Mouse (Mus musculus): ENCODE results near the gene Ndufa8.

Ndufa8 gene

DNA sequence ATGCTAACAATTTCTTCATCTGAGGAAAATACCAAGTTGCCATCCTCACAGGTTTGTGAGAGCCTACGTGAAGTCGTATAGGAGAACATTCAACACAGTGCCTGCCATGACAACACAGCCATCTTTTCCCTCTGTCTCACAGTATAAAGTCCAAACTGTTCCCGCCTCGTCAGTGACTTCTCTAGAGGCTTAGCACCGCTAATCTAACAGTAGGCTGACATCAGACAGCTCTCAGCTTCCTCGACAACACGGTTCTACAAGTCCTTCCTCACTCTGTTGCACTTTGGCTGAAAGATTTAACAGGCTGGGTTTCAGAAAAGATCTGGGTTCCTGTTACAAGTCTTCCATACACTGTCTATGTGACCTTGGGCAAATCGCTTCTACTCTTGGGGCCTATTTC is 1.0 kb downstream of the Ndufa8 start:
- no peak for DNase-seq (ENCODE audit: low read depth, low spot score)

GRCm38 (mm10) chr2:36040872-36041271 is 8.3 kb downstream of the Ndufa8 start:
- DNase-seq (ENCODE audit: low read depth, low spot score): no peak

DNA sequence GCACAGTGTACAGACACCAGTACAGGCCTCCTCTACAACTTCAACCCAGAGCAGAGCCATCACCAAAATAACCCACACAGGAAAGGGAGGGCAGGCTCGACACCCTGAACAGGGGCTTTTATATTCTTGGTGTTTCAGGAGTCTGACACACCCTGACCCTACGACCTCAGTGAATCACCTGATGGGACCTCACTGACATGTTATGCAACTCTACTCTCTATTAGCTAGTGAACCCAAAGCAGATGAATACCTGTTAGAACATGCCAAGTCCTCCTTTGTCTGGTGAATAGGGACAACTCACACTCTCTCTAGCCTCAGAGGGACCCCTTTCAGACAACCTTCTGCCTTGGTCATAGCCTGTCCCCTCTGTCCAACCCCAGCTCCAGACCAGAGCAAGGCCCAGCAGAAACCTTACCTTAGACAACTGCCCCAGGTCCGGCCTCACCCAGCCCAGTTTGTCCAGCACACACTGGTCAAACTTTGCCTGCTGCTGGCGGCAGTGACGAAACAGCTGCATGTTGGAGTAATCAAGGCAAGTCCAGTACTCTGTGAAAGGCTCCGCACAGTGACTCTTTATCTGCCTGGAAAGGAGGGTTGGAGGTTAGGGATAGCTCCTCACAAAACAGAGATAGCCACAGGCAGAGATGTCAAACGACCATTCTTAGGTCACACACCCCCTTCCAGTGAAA is 9.8 kb downstream of the Ndufa8 start:
- DNase-seq (ENCODE audit: low read depth, low spot score): no peak

GRCm38 (mm10) chr2:36035413-36036081 is 13.7 kb downstream of the Ndufa8 start:
- DNase-seq (ENCODE audit: low read depth, low spot score): no peak

DNA sequence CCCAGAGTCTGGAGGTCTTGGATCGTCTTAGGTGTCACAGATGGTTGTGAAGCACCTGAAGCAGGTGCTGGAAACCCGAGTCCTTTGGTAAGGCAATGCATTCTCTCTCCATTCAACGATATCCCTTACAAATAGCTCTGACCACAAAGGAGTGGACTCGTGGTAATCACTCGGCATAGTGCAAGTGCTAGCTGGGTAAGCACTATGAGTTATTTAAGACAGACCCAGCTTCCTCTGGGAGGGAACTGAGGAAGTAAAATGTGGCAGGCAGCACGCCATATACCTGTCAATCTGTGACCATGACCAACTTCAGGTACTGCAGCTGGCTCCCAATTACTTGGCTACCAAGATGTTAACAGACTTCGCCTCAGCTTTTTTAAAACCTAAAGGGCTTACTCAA is 14.3 kb downstream of the Ndufa8 start:
- DNase-seq (ENCODE audit: low read depth, low spot score): no peak

- DNase-seq (ENCODE audit: low read depth, low spot score): no peak
Observed at GRCm38 (mm10) chr2:36033966-36034365, 15.2 kb downstream of the Ndufa8 start.

GRCm38 (mm10) chr2:36032884-36033283 is 16.3 kb downstream of the Ndufa8 start:
- DNase-seq (ENCODE audit: low read depth, low spot score): no peak

- DNase-seq (ENCODE audit: low read depth, low spot score): no peak
Observed at GRCm38 (mm10) chr2:36023291-36023690, 25.9 kb downstream of the Ndufa8 start.

GRCm38 (mm10) chr2:36021385-36022159 is 27.6 kb downstream of the Ndufa8 start:
- peak; percentile 86 for DNase-seq (ENCODE audit: low read depth, low spot score)

DNA sequence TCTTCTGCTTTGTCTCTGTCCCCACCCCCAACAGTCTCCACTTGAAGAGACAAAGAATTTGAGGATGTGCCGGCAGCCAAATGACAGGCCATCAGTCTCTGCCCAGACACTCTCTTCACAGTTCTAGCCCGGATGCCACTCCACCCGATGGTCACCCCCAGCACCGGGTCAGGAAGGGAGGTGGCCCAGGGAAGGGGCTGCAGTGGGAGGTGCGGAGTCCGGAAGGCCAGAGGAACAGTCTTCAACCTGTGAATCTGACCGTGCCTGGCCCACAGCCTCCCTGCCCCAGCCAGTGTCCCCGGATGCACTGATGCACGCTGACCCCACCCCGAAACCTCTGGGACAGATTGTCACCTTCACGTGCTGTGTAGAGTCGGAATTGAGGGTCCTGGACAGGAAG is 36.2 kb downstream of the Ndufa8 start:
- no peak for DNase-seq (ENCODE audit: low read depth, low spot score)

GRCm38 (mm10) chr2:36011331-36011825 is 37.8 kb downstream of the Ndufa8 start:
- no peak for DNase-seq (ENCODE audit: low read depth, low spot score)

GRCm38 (mm10) chr2:36010579-36010978 is 38.6 kb downstream of the Ndufa8 start:
- no peak for DNase-seq (ENCODE audit: low read depth, low spot score)

- peak; percentile 91 for DNase-seq (ENCODE audit: low read depth, low spot score)
Observed at GRCm38 (mm10) chr2:36009386-36009785, 39.8 kb downstream of the Ndufa8 start.

DNA sequence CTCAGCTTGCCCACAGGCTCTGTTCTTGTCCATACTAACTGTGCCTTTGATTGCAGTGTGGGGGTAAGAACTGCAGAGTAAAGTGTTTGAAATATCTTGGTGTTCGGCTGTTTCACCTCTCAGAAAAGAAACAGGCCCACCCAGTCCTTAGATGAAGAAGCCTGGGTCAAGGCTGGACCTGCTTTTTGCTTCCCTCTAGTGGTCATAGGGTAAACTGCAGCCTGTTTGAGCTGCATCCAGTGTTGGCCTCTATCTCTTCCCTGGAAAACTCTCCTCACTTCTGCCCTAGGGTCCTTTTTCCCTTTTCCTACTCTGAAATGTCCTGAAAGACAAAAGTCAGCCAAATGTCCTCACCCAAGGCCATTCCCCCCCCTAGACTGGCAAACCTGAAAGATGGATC is 41.1 kb downstream of the Ndufa8 start:
- DNase-seq (ENCODE audit: low read depth, low spot score): peak; percentile 73

- no peak for DNase-seq (ENCODE audit: low read depth, low spot score)
Observed at GRCm38 (mm10) chr2:36002188-36002587, 47.0 kb downstream of the Ndufa8 start.

DNA sequence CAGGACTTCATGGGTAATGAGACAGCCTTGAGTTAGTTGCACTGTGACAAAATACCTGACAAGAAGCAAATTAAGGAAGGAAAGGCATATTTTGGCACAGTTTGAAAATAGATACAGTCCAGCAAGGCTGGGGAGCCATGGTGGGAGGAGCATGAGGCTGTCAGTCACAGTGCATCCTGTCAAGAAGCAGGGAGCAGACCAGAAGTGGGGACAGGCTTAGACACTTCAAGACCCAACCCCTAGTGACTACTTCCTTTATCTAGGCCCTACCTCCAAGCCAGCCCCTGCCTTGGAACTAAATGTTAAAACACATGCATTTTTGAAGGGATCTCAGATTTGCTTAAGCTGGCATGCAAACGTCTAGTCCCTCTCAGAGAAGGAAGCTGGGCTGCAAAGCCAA is 48.8 kb downstream of the Ndufa8 start:
- no peak for DNase-seq (ENCODE audit: low read depth, low spot score)

GRCm38 (mm10) chr2:35999212-35999611 is 50.0 kb downstream of the Ndufa8 start:
- DNase-seq (ENCODE audit: low read depth, low spot score): no peak

GRCm38 (mm10) chr2:35998416-35998815 is 50.8 kb downstream of the Ndufa8 start:
- DNase-seq (ENCODE audit: low read depth, low spot score): no peak

- no peak for DNase-seq (ENCODE audit: low read depth, low spot score)
Observed at GRCm38 (mm10) chr2:35996753-35997152, 52.5 kb downstream of the Ndufa8 start.

- no peak for DNase-seq (ENCODE audit: low read depth, low spot score)
Observed at GRCm38 (mm10) chr2:35994303-35994702, 54.9 kb downstream of the Ndufa8 start.

DNA sequence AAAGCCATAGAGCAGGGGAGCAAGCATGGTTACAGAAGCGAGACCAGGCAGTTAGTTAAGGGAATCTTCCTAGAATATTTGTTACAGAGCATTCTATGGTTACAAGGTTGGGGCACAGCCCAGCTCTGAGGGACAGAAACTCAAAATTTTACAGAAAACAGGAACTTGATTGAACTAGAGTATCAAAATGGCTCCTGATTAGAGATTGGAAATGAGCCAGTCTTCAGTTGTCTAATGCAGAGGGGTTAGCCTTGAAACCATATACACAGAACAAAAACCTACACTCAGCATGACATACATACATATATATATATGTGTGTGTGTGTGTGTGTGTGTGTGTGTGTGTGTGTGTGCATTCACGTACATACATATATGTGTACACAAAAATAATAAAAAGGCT is 55.7 kb downstream of the Ndufa8 start:
- DNase-seq (ENCODE audit: low read depth, low spot score): no peak

GRCm38 (mm10) chr2:35992259-35992658 is 56.9 kb downstream of the Ndufa8 start:
- DNase-seq (ENCODE audit: low read depth, low spot score): no peak

Measured in mesoderm, embryonic 11.5 days (tissue).